Mouse (Mus musculus): ENCODE data around the gene 4933434E20Rik. TPM values are rescaled to one million over a fixed set of nuclear protein-coding genes. Genes with fewer than 3 reads are reported as not detected.

4933434E20Rik gene
- polyA plus RNA-seq, 2 experiments = 69.4 to 133 TPM

DNA sequence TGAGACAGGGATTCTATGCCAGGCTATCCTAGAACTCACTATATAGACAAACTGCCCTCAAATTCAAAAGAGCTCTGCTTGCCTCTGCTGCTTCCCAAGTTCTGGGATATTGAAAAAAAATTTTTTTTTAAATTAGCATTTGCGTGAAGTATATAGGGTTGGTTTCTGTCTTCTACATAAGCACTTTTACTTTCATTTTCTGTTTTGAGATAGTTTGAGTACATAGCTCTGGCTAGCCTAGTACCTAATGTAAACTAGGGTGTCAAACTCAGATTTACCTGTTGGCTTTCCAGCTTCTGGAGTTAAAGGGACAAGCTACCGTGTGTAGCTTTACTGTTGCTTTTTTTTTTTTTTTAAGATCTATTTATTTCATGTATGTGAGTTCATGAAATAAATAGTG is 50.2 kb downstream of the 4933434E20Rik start:
- Histone ChIP-seq H3K4me2 (replicated peaks; ENCODE audit: low read depth, low read length, severe bottlenecking) (no peak overlapping the region), H3K27me3 (ENCODE audit: control insufficient read depth, insufficient read depth, low read length) (no peaks in the 10 kb centered on the region), H3K4me3 (replicated peaks; ENCODE audit: low read length) (no peak overlapping the region), H3K9ac (ENCODE audit: low read depth, low read length, severe bottlenecking) (no peak overlapping the region), H3K27ac (replicated peaks; ENCODE audit: low read depth, low read length) (no peak overlapping the region), H3K9me3 (ENCODE audit: control insufficient read depth, low read length) (no peaks in the 10 kb centered on the region), H3K36me3 (ENCODE audit: control insufficient read depth, insufficient read depth, low read length) (peaks cover 24% of the 10 kb centered on the region), H3K4me1 (ENCODE audit: control insufficient read depth, insufficient read depth, low read length) (no peaks in the 10 kb centered on the region)
- DNase-seq (ENCODE audit: low spot score) (no peak), ATAC-seq (ENCODE audit: low FRiP score, low read depth) (no peak)
- 92% methylated on average over 2 of the region's 2 CpGs for WGBS
- no peak for TF ChIP-seq POLR2A (IDR thresholded peaks at IDR 0.05; ENCODE audit: borderline replicate concordance, extremely low read depth, insufficient read depth, insufficient read length)

DNA sequence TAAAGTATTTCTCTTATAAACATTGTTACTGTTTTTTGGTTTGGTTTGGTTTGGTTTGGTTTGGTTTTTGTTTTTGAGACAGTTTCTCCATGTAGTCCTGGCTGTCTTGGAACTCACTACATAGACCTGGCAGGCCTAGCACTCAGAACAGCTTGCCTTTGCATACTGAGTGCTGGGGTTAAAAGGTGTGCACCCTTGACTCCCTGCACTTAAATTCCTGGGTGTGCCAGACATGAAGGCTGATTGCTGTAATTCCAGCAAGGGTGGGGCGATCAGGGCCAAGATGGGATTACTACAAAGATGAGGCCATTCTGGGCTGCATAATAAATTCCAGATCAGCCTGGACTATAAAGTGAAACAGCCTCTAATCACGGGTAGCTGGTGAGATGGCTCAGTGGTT is 50.8 kb downstream of the 4933434E20Rik start:
- Histone ChIP-seq H3K9me3 (ENCODE audit: control insufficient read depth, low read length) (no peaks in the 10 kb centered on the region), H3K4me2 (replicated peaks; ENCODE audit: low read depth, low read length, severe bottlenecking) (no peak overlapping the region), H3K9ac (ENCODE audit: low read depth, low read length, severe bottlenecking) (no peak overlapping the region), H3K4me3 (replicated peaks; ENCODE audit: low read length) (no peak overlapping the region), H3K27ac (replicated peaks; ENCODE audit: low read depth, low read length) (no peak overlapping the region), H3K36me3 (ENCODE audit: control insufficient read depth, insufficient read depth, low read length) (peaks cover 24% of the 10 kb centered on the region), H3K4me1 (ENCODE audit: control insufficient read depth, insufficient read depth, low read length) (no peaks in the 10 kb centered on the region), H3K27me3 (ENCODE audit: control insufficient read depth, insufficient read depth, low read length) (no peaks in the 10 kb centered on the region)
- ATAC-seq (ENCODE audit: low FRiP score, low read depth) (no peak), DNase-seq (ENCODE audit: low spot score) (no peak)
- no peak for TF ChIP-seq POLR2A (IDR thresholded peaks at IDR 0.05; ENCODE audit: borderline replicate concordance, extremely low read depth, insufficient read depth, insufficient read length)
- 72% methylated on average over 2 of the region's 2 CpGs for WGBS

DNA sequence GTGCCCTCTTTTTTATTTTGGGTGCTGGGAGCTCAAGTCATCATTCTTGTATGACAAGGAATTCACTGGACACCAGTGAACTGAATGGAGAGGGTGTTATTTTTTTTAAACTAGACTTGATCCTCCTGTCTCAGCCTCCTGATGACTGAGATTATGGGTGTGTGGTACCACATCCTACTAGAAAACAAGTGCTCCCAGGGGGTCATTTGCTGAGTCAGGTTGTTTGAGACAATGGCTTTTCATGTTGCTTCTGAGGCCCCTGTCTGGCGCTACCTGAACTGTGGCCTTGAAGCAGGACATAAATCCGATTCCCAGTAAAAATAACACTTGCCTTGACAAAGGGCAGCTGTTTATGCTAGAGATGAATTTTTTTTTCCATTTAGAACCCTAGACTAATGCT is 51.7 kb downstream of the 4933434E20Rik start:
- Histone ChIP-seq H3K4me2 (replicated peaks; ENCODE audit: low read depth, low read length, severe bottlenecking) (no peak overlapping the region), H3K36me3 (ENCODE audit: control insufficient read depth, insufficient read depth, low read length) (peaks cover 23% of the 10 kb centered on the region), H3K27me3 (ENCODE audit: control insufficient read depth, insufficient read depth, low read length) (no peaks in the 10 kb centered on the region), H3K4me1 (ENCODE audit: control insufficient read depth, insufficient read depth, low read length) (no peaks in the 10 kb centered on the region), H3K9ac (ENCODE audit: low read depth, low read length, severe bottlenecking) (no peak overlapping the region), H3K4me3 (replicated peaks; ENCODE audit: low read length) (no peak overlapping the region), H3K27ac (replicated peaks; ENCODE audit: low read depth, low read length) (no peak overlapping the region), H3K9me3 (ENCODE audit: control insufficient read depth, low read length) (no peaks in the 10 kb centered on the region)
- ATAC-seq (ENCODE audit: low FRiP score, low read depth) (no peak), DNase-seq (ENCODE audit: low spot score) (no peak)
- WGBS = 79% methylated on average over 2 of the region's 2 CpGs
- no peak for TF ChIP-seq POLR2A (IDR thresholded peaks at IDR 0.05; ENCODE audit: borderline replicate concordance, extremely low read depth, insufficient read depth, insufficient read length)

DNA sequence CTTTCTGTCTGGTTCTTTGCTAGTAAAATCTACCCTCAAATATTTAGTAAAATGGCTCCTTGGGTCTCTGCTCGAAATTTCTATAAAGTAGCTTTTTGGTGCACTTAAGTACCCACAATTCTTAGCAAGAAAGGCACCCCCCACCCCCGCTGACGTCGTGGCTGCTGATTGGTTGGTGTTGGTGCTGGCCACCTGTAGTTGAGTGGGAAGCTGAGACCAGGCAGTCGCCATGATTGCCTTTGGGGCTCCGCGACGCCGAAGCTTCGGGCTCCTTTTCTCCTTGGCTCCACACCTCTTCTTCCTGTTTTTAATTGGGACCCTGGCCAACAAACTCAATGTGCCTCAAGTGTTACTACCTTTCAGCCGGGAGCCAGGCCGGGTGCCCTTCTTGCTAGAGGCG is 52.5 kb downstream of the 4933434E20Rik start, which contains the start of gene Nup210l:
Gene Nup210l (plus strand): TSS at position 195 of the 400 bp plus-strand sequence.
- Histone ChIP-seq H3K4me3 (replicated peaks; ENCODE audit: low read length) (no peak within 1 kb of the TSS), H3K4me1 (ENCODE audit: control insufficient read depth, insufficient read depth, low read length) (no peaks in the 10 kb centered on the region), H3K9ac (ENCODE audit: low read depth, low read length, severe bottlenecking) (no peak within 1 kb of the TSS), H3K36me3 (ENCODE audit: control insufficient read depth, insufficient read depth, low read length) (peaks cover 15% of the 10 kb centered on the region), H3K27ac (replicated peaks; ENCODE audit: low read depth, low read length) (no peak within 1 kb of the TSS), H3K9me3 (ENCODE audit: control insufficient read depth, low read length) (no peaks in the 10 kb centered on the region), H3K27me3 (ENCODE audit: control insufficient read depth, insufficient read depth, low read length) (no peaks in the 10 kb centered on the region), H3K4me2 (replicated peaks; ENCODE audit: low read depth, low read length, severe bottlenecking) (no peak within 1 kb of the TSS)
- ATAC-seq (ENCODE audit: low FRiP score, low read depth) = no peak
- DNase-seq (ENCODE audit: low spot score) = no peak
- no peak for TF ChIP-seq POLR2A (IDR thresholded peaks at IDR 0.05; ENCODE audit: borderline replicate concordance, extremely low read depth, insufficient read depth, insufficient read length)
- WGBS = 80% methylated on average over 13 of the region's 13 CpGs

DNA sequence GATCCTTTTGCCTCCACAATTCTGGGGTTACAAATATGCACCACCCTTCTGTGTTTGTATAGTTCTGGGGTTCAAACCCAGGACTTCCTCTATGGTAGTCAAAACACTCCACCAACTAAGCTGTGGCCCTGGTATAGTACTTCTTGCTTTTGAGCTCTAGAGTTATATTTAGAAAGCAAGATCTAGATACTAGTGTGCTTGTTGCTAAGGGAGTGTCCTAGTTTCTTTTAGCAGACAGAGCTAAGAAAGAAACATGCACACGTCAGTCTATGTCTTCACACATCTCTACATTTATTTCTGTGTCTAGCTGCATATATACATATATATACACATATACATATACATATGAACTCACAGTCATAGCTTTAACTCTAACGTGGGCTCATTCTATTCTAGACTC is 60.3 kb downstream of the 4933434E20Rik start:
- TF ChIP-seq POLR2A (IDR thresholded peaks at IDR 0.05; ENCODE audit: borderline replicate concordance, extremely low read depth, insufficient read depth, insufficient read length) = no peak
- 84% methylated on average over 2 of the region's 2 CpGs for WGBS
- no peak for ATAC-seq (ENCODE audit: low FRiP score, low read depth)

DNA sequence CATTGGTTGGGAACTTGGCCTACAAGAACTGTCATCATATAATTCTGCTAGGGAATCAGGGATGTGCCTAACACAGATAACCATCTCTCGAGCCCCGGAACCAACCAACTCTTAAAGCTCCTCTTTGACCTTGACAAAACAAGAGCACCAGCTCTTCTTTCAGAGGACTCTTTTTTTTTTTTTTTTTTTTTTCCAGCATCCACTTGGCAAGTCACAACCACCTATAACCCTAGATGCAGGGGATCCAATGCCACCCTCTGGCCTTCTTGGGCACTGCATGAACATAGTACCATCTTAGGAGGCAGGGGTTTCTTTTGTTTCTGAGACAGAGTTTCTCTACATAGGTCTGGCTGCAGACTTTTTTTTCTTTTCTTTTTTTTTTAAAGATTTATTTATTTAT is 62.9 kb downstream of the 4933434E20Rik start:
- no peak overlapping the region for H3K4me3 ChIP-seq (replicated peaks; ENCODE audit: low read length)
- no peaks in the 10 kb centered on the region for H3K4me1 ChIP-seq (ENCODE audit: control insufficient read depth, insufficient read depth, low read length)
- no peak overlapping the region for H3K4me2 ChIP-seq (replicated peaks; ENCODE audit: low read depth, low read length, severe bottlenecking)
- no peaks in the 10 kb centered on the region for H3K27me3 ChIP-seq (ENCODE audit: control insufficient read depth, insufficient read depth, low read length)
- 93% methylated on average over 2 of the region's 2 CpGs for WGBS
- H3K27ac ChIP-seq (replicated peaks; ENCODE audit: low read depth, low read length) = no peak overlapping the region
- H3K9ac ChIP-seq (ENCODE audit: low read depth, low read length, severe bottlenecking) = no peak overlapping the region
- DNase-seq (ENCODE audit: low spot score) (no peak), ATAC-seq (ENCODE audit: low FRiP score, low read depth) (no peak)
- TF ChIP-seq POLR2A (IDR thresholded peaks at IDR 0.05; ENCODE audit: borderline replicate concordance, extremely low read depth, insufficient read depth, insufficient read length) = no peak
- H3K9me3 ChIP-seq (ENCODE audit: control insufficient read depth, low read length) = no peaks in the 10 kb centered on the region
- H3K36me3 ChIP-seq (ENCODE audit: control insufficient read depth, insufficient read depth, low read length) = no peaks in the 10 kb centered on the region

More for the DNA sequence above, 60.3 kb downstream of the 4933434E20Rik start:
- Histone ChIP-seq H3K4me2 (replicated peaks; ENCODE audit: low read depth, low read length, severe bottlenecking) (no peak overlapping the region), H3K4me1 (ENCODE audit: control insufficient read depth, insufficient read depth, low read length) (no peaks in the 10 kb centered on the region), H3K27ac (replicated peaks; ENCODE audit: low read depth, low read length) (no peak overlapping the region), H3K9ac (ENCODE audit: low read depth, low read length, severe bottlenecking) (no peak overlapping the region), H3K4me3 (replicated peaks; ENCODE audit: low read length) (no peak overlapping the region), H3K9me3 (ENCODE audit: control insufficient read depth, low read length) (no peaks in the 10 kb centered on the region), H3K27me3 (ENCODE audit: control insufficient read depth, insufficient read depth, low read length) (no peaks in the 10 kb centered on the region), H3K36me3 (ENCODE audit: control insufficient read depth, insufficient read depth, low read length) (no peaks in the 10 kb centered on the region)
- DNase-seq (ENCODE audit: low spot score) = no peak
